Mouse (Mus musculus): ENCODE results near the gene Ablim1. TPM values are rescaled to one million over a fixed set of nuclear protein-coding genes. Genes with fewer than 3 reads are reported as not detected.

Gene Ablim1
- total RNA-seq, 4 experiments from 2014 or later: 80.6 to 97.1 (median 86.4) TPM

- no peak for DNase-seq (ENCODE audit: low spot score in 2 of 2)
Measured at GRCm38 (mm10) chr19:57343860-57344259, 29.1 kb upstream of the Ablim1 start.

- DNase-seq (ENCODE audit: low spot score in 2 of 2): no peak
Measured at GRCm38 (mm10) chr19:57340900-57341742, 26.4 kb upstream of the Ablim1 start.

- DNase-seq (ENCODE audit: low spot score in 2 of 2): no peak
Measured at GRCm38 (mm10) chr19:57339281-57339864, 24.7 kb upstream of the Ablim1 start.

GRCm38 (mm10) chr19:57335135-57335534, 20.4 kb upstream of the Ablim1 start:
- no peak for DNase-seq (ENCODE audit: low spot score in 2 of 2)

- no peak for DNase-seq (ENCODE audit: low spot score in 2 of 2)
Measured at GRCm38 (mm10) chr19:57333356-57333755, 18.6 kb upstream of the Ablim1 start.

- DNase-seq (ENCODE audit: low spot score in 2 of 2): no peak
Measured at GRCm38 (mm10) chr19:57331237-57331636, 16.5 kb upstream of the Ablim1 start.

- no peak for DNase-seq (ENCODE audit: low spot score in 2 of 2)
Measured at GRCm38 (mm10) chr19:57330309-57330708, 15.6 kb upstream of the Ablim1 start.

GRCm38 (mm10) chr19:57328792-57329191, 14.1 kb upstream of the Ablim1 start:
- peak in 1 of 2 experiments; percentile 40 for DNase-seq (ENCODE audit: low spot score in 2 of 2)

- DNase-seq (ENCODE audit: low spot score in 2 of 2): no peak
Measured at GRCm38 (mm10) chr19:57328269-57328668, 13.6 kb upstream of the Ablim1 start.

- DNase-seq (ENCODE audit: low spot score in 2 of 2): no peak
Measured at GRCm38 (mm10) chr19:57327679-57328078, 13.0 kb upstream of the Ablim1 start.

GRCm38 (mm10) chr19:57325748-57326300, 11.1 kb upstream of the Ablim1 start:
- DNase-seq (ENCODE audit: low spot score in 2 of 2): peak; percentile 43 to 67

- DNase-seq (ENCODE audit: low spot score in 2 of 2): no peak
Measured at GRCm38 (mm10) chr19:57323087-57323486, 8.4 kb upstream of the Ablim1 start.

GRCm38 (mm10) chr19:57322491-57322890, 7.8 kb upstream of the Ablim1 start:
- no peak for DNase-seq (ENCODE audit: low spot score in 2 of 2)

- DNase-seq (ENCODE audit: low spot score in 2 of 2): no peak
Measured at GRCm38 (mm10) chr19:57321839-57322238, 7.1 kb upstream of the Ablim1 start.

- DNase-seq (ENCODE audit: low spot score in 2 of 2): no peak
Measured at GRCm38 (mm10) chr19:57320656-57321382, 6.1 kb upstream of the Ablim1 start.

GRCm38 (mm10) chr19:57316597-57316996, 1.9 kb upstream of the Ablim1 start:
- DNase-seq (ENCODE audit: low spot score in 2 of 2): no peak

- DNase-seq (ENCODE audit: low spot score in 2 of 2): no peak
Measured at GRCm38 (mm10) chr19:57315013-57315565, 370 bp upstream of the Ablim1 start.

- no peak for DNase-seq (ENCODE audit: low spot score in 2 of 2)
Measured at GRCm38 (mm10) chr19:57313891-57314345, 801 bp downstream of the Ablim1 start.

GRCm38 (mm10) chr19:57313226-57313625, 1.5 kb downstream of the Ablim1 start:
- no peak for DNase-seq (ENCODE audit: low spot score in 2 of 2)

- no peak for DNase-seq (ENCODE audit: low spot score in 2 of 2)
Measured at GRCm38 (mm10) chr19:57309980-57310379, 4.7 kb downstream of the Ablim1 start.

GRCm38 (mm10) chr19:57306601-57307000, 8.1 kb downstream of the Ablim1 start:
- DNase-seq (ENCODE audit: low spot score in 2 of 2): no peak
